Mouse (Mus musculus): ENCODE measurements around the gene Mroh2a.

DNA sequence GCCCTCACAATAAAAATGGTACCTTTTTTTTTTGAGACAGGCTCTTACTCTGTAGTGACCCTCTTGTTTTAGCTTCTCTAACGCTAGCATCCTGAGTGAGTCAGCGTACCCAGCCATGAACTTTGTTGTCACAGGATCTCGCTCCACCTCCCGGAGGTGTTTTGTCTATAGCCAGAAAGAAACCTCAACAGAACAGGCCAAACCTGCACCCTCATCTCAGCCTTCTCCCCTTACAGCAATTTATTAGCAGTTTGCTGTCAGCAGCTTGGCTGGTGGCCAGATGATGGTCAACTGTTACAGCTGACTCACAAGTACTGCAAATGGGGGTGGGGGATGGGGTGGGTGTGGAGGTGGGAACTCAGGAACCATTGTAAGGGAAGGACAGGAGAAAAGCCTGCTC lies 35.5 kb downstream of the Mroh2a start:
- TF ChIP-seq POLR2A (IDR thresholded peaks at IDR 0.05; ENCODE audit: borderline replicate concordance, control insufficient read depth, low read depth, low read length): no peak
- TF ChIP-seq CTCF (IDR thresholded peaks at IDR 0.05; ENCODE audit: control insufficient read depth, insufficient read depth, low read length): no peak
